Mouse (Mus musculus): Measurements from ENCODE around the gene Kansl3. TPM values are rescaled to one million over a fixed set of nuclear protein-coding genes. Genes with fewer than 3 reads are reported as not detected.

Gene Kansl3
- polyA plus RNA-seq, 1 experiment from 2014 or later, result 61.5 TPM

GRCm38 (mm10) chr1:36321829-36322573 lies 47.0 kb downstream of the Kansl3 start:
- DNase-seq (ENCODE audit: low read depth, low spot score) (no peak), ATAC-seq (no peak)
- CTCF ChIA-PET, result interaction anchor here (1.1 to 2.2 kb wide), 6 partner anchors 10 to 179 kb away, joined by 3 to 16 read pairs (median 6); no protein-coding TSS in a partner anchor
- TF ChIP-seq CTCF (IDR thresholded peaks at IDR 0.05), result no peak
- POLR2A ChIA-PET, result no interaction called here
- in situ Hi-C loops (cut with MboI; ENCODE audit: low pct_unique_long_range_greater_than_20kb), result no loop called here
- H3K27me3 ChIP-seq, result no peaks in the 10 kb centered on the region

GRCm38 (mm10) chr1:36321164-36321563 lies 47.8 kb downstream of the Kansl3 start:
- CTCF ChIA-PET, result interaction anchor here (1.0 to 2.2 kb wide), 7 partner anchors 9 to 180 kb away, joined by 3 to 16 read pairs (median 4); no protein-coding TSS in a partner anchor

GRCm38 (mm10) chr1:36315776-36316100 lies 53.2 kb downstream of the Kansl3 start:
- no peak for ATAC-seq
- in situ Hi-C loops (cut with MboI; ENCODE audit: low pct_unique_long_range_greater_than_20kb), result no loop called here
- no peak for DNase-seq (ENCODE audit: low read depth, low spot score)
- ChIA-PET CTCF (interaction anchor here (3.5 kb wide), 1 partner anchor 9 kb away, joined by 15 read pairs; no protein-coding TSS in a partner anchor), POLR2A (no interaction called here)
- TF ChIP-seq CTCF (IDR thresholded peaks at IDR 0.05), result no peak
- no peaks in the 10 kb centered on the region for H3K27me3 ChIP-seq

More at GRCm38 (mm10) chr1:36321164-36321563, 47.8 kb downstream of the Kansl3 start:
- H3K27me3 ChIP-seq, result no peaks in the 10 kb centered on the region
- in situ Hi-C loops (cut with MboI; ENCODE audit: low pct_unique_long_range_greater_than_20kb), result no loop called here
- POLR2A ChIA-PET, result interaction anchor here (0.6 to 1.2 kb wide), 2 partner anchors 9 to 180 kb away, joined by 3 to 4 read pairs; no protein-coding TSS in a partner anchor
- ATAC-seq (no peak), DNase-seq (ENCODE audit: low read depth, low spot score) (no peak)
- TF ChIP-seq CTCF (IDR thresholded peaks at IDR 0.05), result no peak

GRCm38 (mm10) chr1:36314959-36315775 lies 53.8 kb downstream of the Kansl3 start:
- CTCF ChIA-PET, result interaction anchor here (3.5 kb wide), 1 partner anchor 10 kb away, joined by 15 read pairs; no protein-coding TSS in a partner anchor
- POLR2A ChIA-PET, result no interaction called here
- in situ Hi-C loops (cut with MboI; ENCODE audit: low pct_unique_long_range_greater_than_20kb), result loop anchor here (5.0 kb wide), 1 partner anchor 172 kb away; no protein-coding TSS in a partner anchor
- DNase-seq (ENCODE audit: low read depth, low spot score), result no peak
- TF ChIP-seq CTCF (IDR thresholded peaks at IDR 0.05), result no peak
- no peaks in the 10 kb centered on the region for H3K27me3 ChIP-seq
- no peak for ATAC-seq

GRCm38 (mm10) chr1:36309498-36309901 lies 59.5 kb downstream of the Kansl3 start:
- no peak for TF ChIP-seq CTCF (IDR thresholded peaks at IDR 0.05)
- no peak for ATAC-seq
- DNase-seq (ENCODE audit: low read depth, low spot score), result no peak
- CTCF ChIA-PET, result interaction anchor here (1.5 kb wide), 1 partner anchor 14 kb away, joined by 5 read pairs; no protein-coding TSS in a partner anchor
- POLR2A ChIA-PET, result no interaction called here
- in situ Hi-C loops (cut with MboI; ENCODE audit: low pct_unique_long_range_greater_than_20kb), result no loop called here
- no peaks in the 10 kb centered on the region for H3K27me3 ChIP-seq

- ATAC-seq (no peak), DNase-seq (ENCODE audit: low read depth, low spot score) (no peak)
- in situ Hi-C loops (cut with MboI; ENCODE audit: low pct_unique_long_range_greater_than_20kb), result no loop called here
- POLR2A ChIA-PET, result no interaction called here
- no peaks in the 10 kb centered on the region for H3K27me3 ChIP-seq
- CTCF ChIA-PET, result interaction anchor here (1.5 kb wide), 1 partner anchor 15 kb away, joined by 5 read pairs; no protein-coding TSS in a partner anchor
- no peak for TF ChIP-seq CTCF (IDR thresholded peaks at IDR 0.05)
Observed at GRCm38 (mm10) chr1:36308966-36309475, 60.0 kb downstream of the Kansl3 start.

GRCm38 (mm10) chr1:36308451-36308901 lies 60.5 kb downstream of the Kansl3 start:
- no peak for TF ChIP-seq CTCF (IDR thresholded peaks at IDR 0.05)
- POLR2A ChIA-PET, result interaction anchor here (1.1 kb wide), 1 partner anchor 231 kb away, joined by 5 read pairs; no protein-coding TSS in a partner anchor
- H3K27me3 ChIP-seq, result no peaks in the 10 kb centered on the region
- no peak for DNase-seq (ENCODE audit: low read depth, low spot score)
- in situ Hi-C loops (cut with MboI; ENCODE audit: low pct_unique_long_range_greater_than_20kb), result no loop called here
- CTCF ChIA-PET, result interaction anchor here (1.5 kb wide), 1 partner anchor 15 kb away, joined by 5 read pairs; no protein-coding TSS in a partner anchor
- no peak for ATAC-seq

GRCm38 (mm10) chr1:36307495-36308280 lies 61.3 kb downstream of the Kansl3 start, which contains the start of gene Arid5a:
TSS of gene Arid5a (plus strand) at chr1:36307733.
- CTCF ChIA-PET, result interaction anchor here (0.6 kb wide), 1 partner anchor 24 kb away, joined by 3 read pairs; no protein-coding TSS in a partner anchor
- DNase-seq (ENCODE audit: low read depth, low spot score) (no peak), ATAC-seq (peak; percentile 66)
- no peak for TF ChIP-seq CTCF (IDR thresholded peaks at IDR 0.05)
- in situ Hi-C loops (cut with MboI; ENCODE audit: low pct_unique_long_range_greater_than_20kb), result no loop called here
- no peaks in the 10 kb centered on the region for H3K27me3 ChIP-seq
- POLR2A ChIA-PET, result interaction anchor here (1.1 kb wide), 1 partner anchor 230 kb away, joined by 5 read pairs; no protein-coding TSS in a partner anchor

GRCm38 (mm10) chr1:36307121-36307494 lies 61.9 kb downstream of the Kansl3 start:
- ATAC-seq (no peak), DNase-seq (ENCODE audit: low read depth, low spot score) (no peak)
- H3K27me3 ChIP-seq, result peaks cover 1% of the 10 kb centered on the region
- in situ Hi-C loops (cut with MboI; ENCODE audit: low pct_unique_long_range_greater_than_20kb), result no loop called here
- TF ChIP-seq CTCF (IDR thresholded peaks at IDR 0.05), result no peak
- ChIA-PET CTCF (interaction anchor here (0.6 kb wide), 1 partner anchor 23 kb away, joined by 3 read pairs; no protein-coding TSS in a partner anchor), POLR2A (no interaction called here)
